ENCODE assay signal across 9 mouse cellular contexts in genomic region chr15:98692171-98692715, GRCm38 (mm10). TPM values are rescaled to one million over a fixed set of nuclear protein-coding genes. Genes with fewer than 3 reads are reported as not detected.
A peak's percentile ranks its signal among the peaks of the same experiment; 100 is the strongest.
DNase-seq lines count a peak whose midpoint lies in the region; ATAC-seq and TF ChIP-seq lines count a peak whose summit lies in the region.
"Had no signal": no experiment of that assay in that cellular context is flagged by ENCODE, and none has a peak within 500 bp of the region (broad histone marks: within the 10 kb centered on the region; RNA-seq: fewer than 3 reads in every experiment).

No protein-coding gene starts in this region.

- H3K36me3 ChIP-seq in hindbrain, embryonic 13.5 days = no peaks in the 10 kb centered on the region
- H3K36me3 ChIP-seq in hindbrain, embryonic 16.5 days (ENCODE audit: control insufficient read depth, insufficient read depth, low read length) = no peaks in the 10 kb centered on the region
- no peaks in the 10 kb centered on the region for H3K36me3 ChIP-seq in kidney, embryonic 16.5 days (ENCODE audit: insufficient read depth, low read length)
- no peaks in the 10 kb centered on the region for H3K36me3 ChIP-seq in myocyte (ENCODE audit: control insufficient read depth, insufficient read depth)

- H3K9me3 ChIP-seq in hindbrain, embryonic 13.5 days = no peaks in the 10 kb centered on the region
- H3K9me3 ChIP-seq in hindbrain, embryonic 16.5 days (ENCODE audit: control insufficient read depth, low read length) = no peaks in the 10 kb centered on the region
- no peaks in the 10 kb centered on the region for H3K9me3 ChIP-seq in kidney, embryonic 16.5 days (ENCODE audit: low read length)

- no peaks in the 10 kb centered on the region for H3K27me3 ChIP-seq in hindbrain, embryonic 13.5 days
- H3K27me3 ChIP-seq in hindbrain, embryonic 16.5 days (replicated peaks; ENCODE audit: control insufficient read depth, insufficient read depth, low read length) = no peaks in the 10 kb centered on the region
- H3K27me3 ChIP-seq in kidney, embryonic 16.5 days (ENCODE audit: insufficient read depth, low read length) = no peaks in the 10 kb centered on the region
- no peaks in the 10 kb centered on the region for H3K27me3 ChIP-seq in myocyte (ENCODE audit: control insufficient read depth, insufficient read depth, insufficient read length)

- DNase-seq in heart, adult 11 months = peak; percentile 98
- DNase-seq in left cerebral cortex, adult 18-20 months (ENCODE audit: low spot score in 2 of 2) = no peak
- no peak for DNase-seq in left cerebral cortex, adult 8-10 months (ENCODE audit: low spot score in 2 of 2)
- DNase-seq in thymus, postnatal 0 days (ENCODE audit: low spot score) = no peak

- H3K9ac ChIP-seq in hindbrain, embryonic 13.5 days = no peak overlapping the region
- no peak overlapping the region for H3K9ac ChIP-seq in hindbrain, embryonic 16.5 days (ENCODE audit: low read depth, low read length)
- no peak overlapping the region for H3K9ac ChIP-seq in kidney, embryonic 16.5 days (replicated peaks; ENCODE audit: low read length)

- no peak for TF ChIP-seq POLR2A in myocyte (IDR thresholded peaks at IDR 0.05; ENCODE audit: insufficient read length, low read depth)

- H3K27ac ChIP-seq in hindbrain, embryonic 13.5 days = 0 out of 2 replicates have a peak overlapping the region, but pooled peaks have one; percentile 15
- no peak overlapping the region for H3K27ac ChIP-seq in hindbrain, embryonic 16.5 days (ENCODE audit: low read depth, low read length)
- H3K27ac ChIP-seq in kidney, embryonic 16.5 days (ENCODE audit: low read length) = peak overlapping the region; percentile 67; the same call in 1 of the 2 replicates

- no peak overlapping the region for H3K4me2 ChIP-seq in hindbrain, embryonic 13.5 days
- no peak overlapping the region for H3K4me2 ChIP-seq in hindbrain, embryonic 16.5 days (ENCODE audit: low read length)
- no peak overlapping the region for H3K4me2 ChIP-seq in kidney, embryonic 16.5 days (replicated peaks; ENCODE audit: low read depth, low read length)
- H3K4me2 ChIP-seq in myocyte (ENCODE audit: low read depth) = peak overlapping the region; percentile 59

- no peak overlapping the region for H3ac ChIP-seq in myocyte (ENCODE audit: control insufficient read depth, insufficient read length)

- H3K4me3 ChIP-seq in hindbrain, embryonic 13.5 days = no peak overlapping the region
- no peak overlapping the region for H3K4me3 ChIP-seq in hindbrain, embryonic 16.5 days (ENCODE audit: low read length)
- no peak overlapping the region for H3K4me3 ChIP-seq in kidney, embryonic 16.5 days (ENCODE audit: low read length)
- no peak overlapping the region for H3K4me3 ChIP-seq in myocyte

- WGBS in hindbrain, embryonic 13.5 days = 53% methylated on average over 11 of the region's 11 CpGs
- 50% methylated on average over 11 of the region's 11 CpGs for WGBS in hindbrain, embryonic 16.5 days
- 27% methylated on average over 11 of the region's 11 CpGs for WGBS in kidney, embryonic 16.5 days

- ATAC-seq in hindbrain, embryonic 13.5 days (ENCODE audit: low FRiP score) = no peak
- no peak for ATAC-seq in hindbrain, embryonic 16.5 days
- ATAC-seq in kidney, embryonic 16.5 days (ENCODE audit: low FRiP score, low TSS enrichment) = peak; percentile 71

- H3K4me1 ChIP-seq in hindbrain, embryonic 13.5 days (replicated peaks) = peaks cover 16% of the 10 kb centered on the region
- H3K4me1 ChIP-seq in hindbrain, embryonic 16.5 days (ENCODE audit: control insufficient read depth, insufficient read depth, low read depth, low read length) = peaks cover 13% of the 10 kb centered on the region
- peaks cover 17% of the 10 kb centered on the region for H3K4me1 ChIP-seq in kidney, embryonic 16.5 days (ENCODE audit: insufficient read depth, low read length)

- no peaks in the 10 kb centered on the region for H3K79me2 ChIP-seq in myocyte (ENCODE audit: control insufficient read depth, insufficient read depth)

TF ChIP-seq in myocyte, 11 proteins besides CTCF, POLR2A, EP300 and RAD21:
- TF ChIP-seq TCF3 (IDR thresholded peaks at IDR 0.05; ENCODE audit: insufficient read length, low read depth) = no peak
- TF ChIP-seq CEBPB (IDR thresholded peaks at IDR 0.05; ENCODE audit: insufficient read depth, poor library complexity, severe bottlenecking) = no peak
- TF ChIP-seq MYOG (IDR thresholded peaks at IDR 0.05; ENCODE audit: control insufficient read depth in 1 of 3, insufficient read depth in 1 of 3, insufficient read length in 2 of 3, low read depth in 2 of 3) = no peak
- TF ChIP-seq REST (IDR thresholded peaks at IDR 0.05; ENCODE audit: insufficient read depth, insufficient read length) = no peak
- no peak for TF ChIP-seq TCF12 (IDR thresholded peaks at IDR 0.05; ENCODE audit: insufficient read depth, poor library complexity, severe bottlenecking)
- TF ChIP-seq MYOD1 (IDR thresholded peaks at IDR 0.05; ENCODE audit: control insufficient read depth in 1 of 3, insufficient read length in 2 of 3, low read depth in 2 of 3) = no peak
- no peak for TF ChIP-seq E2F4 (IDR thresholded peaks at IDR 0.05; ENCODE audit: insufficient read depth)
- no peak for TF ChIP-seq MAX (IDR thresholded peaks at IDR 0.05; ENCODE audit: low read depth)
- TF ChIP-seq SRF (IDR thresholded peaks at IDR 0.05; ENCODE audit: control insufficient read depth, insufficient read length, low read depth) = no peak
- no peak for TF ChIP-seq POLR2AphosphoS2 (IDR thresholded peaks at IDR 0.05; ENCODE audit: insufficient read length, low read depth)
- TF ChIP-seq USF1 (IDR thresholded peaks at IDR 0.05; ENCODE audit: low read depth) = no peak

RNA-seq across cellular contexts. Expression of gene Rnd1, which starts 15.0 kb away (rescaled TPM):
- polyA plus RNA-seq in hindbrain, embryonic 13.5 days (2015; fragmentation: Nextera tagmentation; extraction: Ambion mirVana) = 7.3 and 7.4 TPM in 2 replicates
- 12.6 and 16.7 TPM in 2 replicates for polyA plus RNA-seq in hindbrain, embryonic 16.5 days (2015; fragmentation: Nextera tagmentation; extraction: Ambion mirVana)
- polyA plus RNA-seq in kidney, embryonic 16.5 days (2015; fragmentation: Nextera tagmentation; extraction: Ambion mirVana) = 0.45 and 0.75 TPM in 2 replicates
- 14.4 TPM for polyA plus RNA-seq in myocyte (2012; fragmentation: generic; extraction: Trizol)
- total RNA-seq in left cerebral cortex, adult 18-20 months (2021) = 10 to 100 TPM; 24.4 to 30.7 TPM
- 10 to 100 TPM; 15.6 to 22.9 (median 20.5) TPM for total RNA-seq in left cerebral cortex, adult 8-10 months (2022)
- 1.1 and 1.7 TPM in 2 replicates for polyA plus RNA-seq in thymus, postnatal 0 days (2015; fragmentation: Nextera tagmentation; extraction: Ambion mirVana)

RNA-seq across cellular contexts. Expression of gene Ccdc65, which starts 15.8 kb away (rescaled TPM):
- 3.6 and 4.3 TPM in 2 replicates for polyA plus RNA-seq in hindbrain, embryonic 13.5 days (2015; fragmentation: Nextera tagmentation; extraction: Ambion mirVana)
- polyA plus RNA-seq in hindbrain, embryonic 16.5 days (2015; fragmentation: Nextera tagmentation; extraction: Ambion mirVana) = 7.9 and 9.0 TPM in 2 replicates
- 0.95 and 1.1 TPM in 2 replicates for polyA plus RNA-seq in kidney, embryonic 16.5 days (2015; fragmentation: Nextera tagmentation; extraction: Ambion mirVana)
- polyA plus RNA-seq in myocyte (2012; fragmentation: generic; extraction: Trizol) = 2.4 TPM
- 10 to 100 TPM in 1 of 2 experiments, 1 to 10 TPM in 1; 9.5 to 10.5 TPM for total RNA-seq in left cerebral cortex, adult 18-20 months (2021)
- total RNA-seq in left cerebral cortex, adult 8-10 months (2022) = 10 to 100 TPM in 3 of 4 experiments, 1 to 10 TPM in 1; 8.6 to 12.7 (median 11.6) TPM
- polyA plus RNA-seq in thymus, postnatal 0 days (2015; fragmentation: Nextera tagmentation; extraction: Ambion mirVana) = 0.09 and 0.40 TPM in 2 replicates
- total RNA-seq: gastrocnemius, postnatal 4 days had no signal

RNA-seq across cellular contexts. Expression of gene Ddx23, which starts 29.5 kb away (rescaled TPM):
- 27.5 and 28.0 TPM in 2 replicates for polyA plus RNA-seq in hindbrain, embryonic 13.5 days (2015; fragmentation: Nextera tagmentation; extraction: Ambion mirVana)
- 17.8 and 19.7 TPM in 2 replicates for polyA plus RNA-seq in hindbrain, embryonic 16.5 days (2015; fragmentation: Nextera tagmentation; extraction: Ambion mirVana)
- 19.0 and 27.1 TPM in 2 replicates for polyA plus RNA-seq in kidney, embryonic 16.5 days (2015; fragmentation: Nextera tagmentation; extraction: Ambion mirVana)
- 102 TPM for polyA plus RNA-seq in myocyte (2012; fragmentation: generic; extraction: Trizol)
- total RNA-seq in left cerebral cortex, adult 18-20 months (2021) = 10 to 100 TPM; 86.9 to 90.6 TPM
- total RNA-seq in left cerebral cortex, adult 8-10 months (2022) = 10 to 100 TPM; 77.3 to 95.7 (median 87.1) TPM
- polyA plus RNA-seq in thymus, postnatal 0 days (2015; fragmentation: Nextera tagmentation; extraction: Ambion mirVana) = 23.5 and 26.4 TPM in 2 replicates

RNA-seq across cellular contexts. Expression of gene Fkbp11, which starts 35.8 kb away (rescaled TPM):
- polyA plus RNA-seq in hindbrain, embryonic 13.5 days (2015; fragmentation: Nextera tagmentation; extraction: Ambion mirVana) = 5.1 and 6.6 TPM in 2 replicates
- 6.3 and 8.9 TPM in 2 replicates for polyA plus RNA-seq in hindbrain, embryonic 16.5 days (2015; fragmentation: Nextera tagmentation; extraction: Ambion mirVana)
- 36.6 and 39.1 TPM in 2 replicates for polyA plus RNA-seq in kidney, embryonic 16.5 days (2015; fragmentation: Nextera tagmentation; extraction: Ambion mirVana)
- polyA plus RNA-seq in myocyte (2012; fragmentation: generic; extraction: Trizol) = 52.9 TPM
- total RNA-seq in left cerebral cortex, adult 18-20 months (2021) = 1 to 10 TPM; 1.9 to 2.6 TPM
- 1 to 10 TPM; 1.1 to 2.3 (median 2.0) TPM for total RNA-seq in left cerebral cortex, adult 8-10 months (2022)
- polyA plus RNA-seq in thymus, postnatal 0 days (2015; fragmentation: Nextera tagmentation; extraction: Ambion mirVana) = 4.6 and 6.4 TPM in 2 replicates
